Mouse (Mus musculus) bone marrow macrophage, adult 2 months (primary cell): ENCODE data around the gene Islr2.

Experiments used
- CTCF ChIP-seq: IDR thresholded peaks from 2 replicates; pipeline ENCODE4 v1.5.1; 2012; ENCODE audit warnings: low read depth, mild to moderate bottlenecking, low read length, moderate library complexity
- POLR2A ChIP-seq: IDR thresholded peaks from 2 replicates; pipeline ENCODE4 v1.6.1; 2012; ENCODE audit warnings: mild to moderate bottlenecking, low read depth, low read length, borderline replicate concordance

- TF ChIP-seq POLR2A: no peak
- TF ChIP-seq CTCF: no peak
Measured at GRCm38 (mm10) chr9:58153095-58153494, 51.0 kb downstream of the Islr2 start.
